Mouse (Mus musculus) gastrocnemius, postnatal 14 days (tissue): ENCODE data around the gene Tef. TPM values are rescaled to one million over a fixed set of nuclear protein-coding genes. Genes with fewer than 3 reads are reported as not detected.

Experiments
- DNase-seq: peaks from one replicate; pipeline ENCODE4 v3.0.0; 2021; ENCODE audit warnings: mixed read lengths
- intact Hi-C: fragments of 180-260 bp; cut with DNase I; formaldehyde crosslinking; loops from one replicate; pipeline ENCODE4 v1.15.1; 2025; ENCODE audit warnings: low total_unique reads
- total RNA-seq, 2 experiments: library from RNA; stranded (reverse); gene quantifications; 2 replicates each; pipeline ENCODE4 v1.2.3; 2021

The Tef gene
- total RNA-seq, 2 experiments from 2014 or later = 101 to 115 TPM

DNA sequence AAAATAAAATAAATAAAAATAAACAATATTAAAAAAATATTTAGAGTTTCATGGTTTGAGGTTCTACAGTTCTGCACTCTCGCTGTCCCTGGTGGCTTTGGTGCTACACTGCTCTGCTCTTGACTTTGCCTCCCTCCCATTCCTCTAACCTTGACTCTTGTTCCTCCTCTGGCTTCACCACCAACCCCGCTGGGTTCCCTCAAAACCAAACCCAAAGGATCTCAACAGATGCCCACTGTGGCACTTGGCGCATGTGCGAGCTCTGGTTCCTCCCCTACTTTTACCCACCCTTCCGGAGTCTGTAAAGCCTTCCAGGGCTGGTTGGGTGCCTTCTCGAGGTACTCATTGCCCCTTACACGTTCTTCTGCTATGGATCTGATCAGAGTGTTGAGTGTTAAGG, 40.1 kb downstream of the Tef start:
- intact Hi-C loops = no loop called here
- DNase-seq = no peak

DNA sequence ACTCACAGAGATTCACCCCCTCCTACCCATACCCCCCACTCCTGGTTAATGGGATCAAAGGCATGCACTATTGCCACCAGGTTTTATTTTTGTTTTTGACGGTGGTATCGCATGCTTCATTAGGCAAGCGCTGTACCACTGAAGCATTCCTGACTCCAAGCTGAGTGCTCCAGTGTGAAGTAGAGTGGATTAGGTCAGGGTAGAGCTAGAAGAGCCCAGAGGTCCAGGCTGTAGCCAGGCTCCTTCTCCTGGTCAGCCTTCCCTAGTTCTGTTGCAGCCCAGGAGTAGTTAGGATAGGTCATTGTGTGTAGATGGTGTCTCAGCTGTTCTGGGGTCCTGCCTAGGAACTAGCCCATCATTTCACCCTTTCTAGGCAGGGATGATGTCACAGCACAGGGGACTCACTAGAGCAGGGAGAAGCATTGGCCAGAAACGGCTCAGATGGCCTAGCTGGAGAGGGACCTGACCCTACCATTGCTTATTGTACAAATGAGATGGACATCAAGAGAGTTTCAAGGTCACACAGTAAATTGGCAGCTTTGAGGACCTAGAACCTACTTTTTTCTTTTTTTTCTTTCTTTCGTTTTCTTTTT, 42.9 kb downstream of the Tef start:
- intact Hi-C loops = no loop called here
- DNase-seq = no peak

DNA sequence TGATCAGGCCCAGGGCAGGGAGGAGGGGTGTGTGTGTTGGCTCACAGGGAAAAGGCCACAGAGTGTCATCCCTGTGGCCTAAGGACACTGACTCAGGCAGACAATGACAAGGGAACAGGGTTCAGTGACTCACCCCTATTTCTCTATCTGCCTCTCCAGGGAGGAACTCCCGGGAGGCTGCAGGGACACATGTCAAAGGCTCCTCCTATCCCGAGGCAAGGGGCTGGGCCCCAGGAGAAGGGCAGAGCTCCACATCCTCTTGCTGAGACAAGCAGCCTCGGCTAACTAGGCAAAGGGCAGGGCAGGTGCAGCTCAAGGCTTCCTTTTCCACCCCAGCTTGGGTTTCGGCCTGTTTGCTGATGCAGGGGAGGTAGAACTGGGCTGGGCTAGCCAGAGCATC, 43.5 kb downstream of the Tef start:
- DNase-seq = peak; percentile 77
- intact Hi-C loops = no loop called here

DNA sequence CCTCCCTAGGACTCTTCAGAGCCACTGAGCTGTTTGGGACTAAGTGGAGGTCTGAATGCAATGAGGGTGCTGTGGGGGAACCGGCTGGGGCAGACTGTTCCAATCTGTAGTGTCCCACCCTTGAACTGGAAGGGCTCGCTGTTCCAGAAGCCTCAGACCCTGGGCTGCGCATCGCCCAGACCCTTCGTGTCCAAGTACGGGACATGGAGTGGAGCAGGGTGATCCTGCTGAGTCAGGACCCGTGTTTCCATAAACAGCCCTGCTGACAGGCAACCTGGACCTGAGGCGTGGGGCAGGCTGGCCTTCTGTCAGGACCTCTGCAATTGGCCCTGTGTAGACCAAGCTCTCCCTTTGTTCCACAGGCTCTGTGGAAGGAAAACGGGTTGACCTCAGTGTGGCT, 44.5 kb downstream of the Tef start:
- DNase-seq = peak; percentile 47

DNA sequence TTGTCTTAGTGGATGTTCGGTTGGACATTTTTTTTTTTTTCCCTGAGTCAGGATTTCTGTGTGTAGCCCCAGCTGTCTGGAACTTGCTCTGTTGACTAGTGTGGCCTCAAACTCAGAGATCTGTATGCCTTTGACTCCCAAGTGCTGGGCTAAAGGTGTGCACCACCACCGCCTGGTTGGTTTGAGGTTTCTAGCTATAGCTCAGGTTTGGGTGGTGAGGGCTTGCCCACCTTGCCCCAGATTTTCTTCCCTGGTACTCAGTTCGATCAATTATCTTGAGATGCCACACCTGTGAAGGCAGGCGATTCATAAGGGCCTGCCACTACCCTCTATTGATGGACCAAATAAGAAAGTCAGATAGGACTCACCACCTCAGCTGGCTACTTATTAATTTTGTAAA, 44.9 kb downstream of the Tef start:
- intact Hi-C loops = no loop called here

More for the DNA sequence above, 44.5 kb downstream of the Tef start:
- intact Hi-C loops = no loop called here

DNA sequence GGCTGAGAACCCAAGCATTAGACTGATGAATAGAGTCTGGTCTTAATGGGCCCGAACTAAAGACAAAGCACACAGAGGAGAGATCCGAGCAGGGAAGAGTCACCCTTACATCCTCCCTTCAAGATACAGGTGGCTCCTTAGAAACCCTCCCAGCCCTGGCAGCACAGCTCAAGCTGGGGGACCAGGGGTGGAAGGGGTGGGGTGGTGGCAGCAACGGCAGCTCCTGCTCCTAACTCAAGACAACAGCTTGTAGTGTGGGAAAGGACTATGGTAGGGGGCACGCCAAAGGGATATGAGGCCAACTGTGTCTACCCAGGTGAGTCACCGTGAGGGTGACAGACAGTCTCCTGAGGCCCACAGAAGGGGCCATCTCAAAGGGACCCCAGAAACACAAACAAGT, 45.6 kb downstream of the Tef start:
- intact Hi-C loops = no loop called here
- no peak for DNase-seq

More for the DNA sequence above, 44.9 kb downstream of the Tef start:
- no peak for DNase-seq

DNA sequence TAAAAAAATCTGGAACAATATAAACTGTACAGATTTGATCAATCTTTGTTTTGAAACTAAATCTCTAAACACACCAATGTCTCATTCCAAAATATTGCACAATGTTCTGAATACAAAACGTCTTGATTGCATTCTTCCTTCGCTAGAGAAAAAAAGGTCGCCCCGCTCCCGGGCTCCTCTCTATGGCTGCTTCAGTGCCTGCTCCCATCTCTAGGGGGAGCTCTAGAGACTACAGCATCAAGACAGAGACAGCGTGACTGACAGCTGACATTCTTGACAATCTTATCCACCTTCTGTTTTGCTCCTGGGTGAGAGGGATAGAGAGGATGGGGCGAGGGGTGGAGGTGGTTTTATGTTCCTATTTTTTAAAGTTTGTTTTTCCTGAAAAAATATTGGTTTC, 46.1 kb downstream of the Tef start:
- DNase-seq = no peak

DNA sequence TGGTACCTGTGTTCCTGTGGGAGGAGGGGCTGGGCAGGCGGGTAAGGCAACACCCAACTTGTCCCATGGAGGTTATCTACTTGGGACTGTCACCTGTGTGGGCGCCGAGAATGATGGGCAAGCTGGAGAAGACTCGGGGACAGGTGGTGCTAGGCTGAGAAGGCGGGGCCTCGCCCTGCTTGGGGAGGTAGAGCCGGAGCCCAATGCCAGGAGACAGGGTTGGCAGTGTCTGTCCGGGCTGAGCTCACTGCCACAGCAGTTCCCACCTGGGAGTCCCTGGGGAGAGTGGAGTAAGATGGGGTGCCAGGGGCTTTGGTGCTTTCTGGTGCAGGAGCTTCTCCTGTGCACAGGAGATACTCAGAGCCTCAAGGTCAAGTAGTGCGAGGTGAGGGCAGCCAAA, 46.9 kb downstream of the Tef start:
- intact Hi-C loops = no loop called here
- no peak for DNase-seq

More for the DNA sequence above, 46.1 kb downstream of the Tef start:
- intact Hi-C loops = no loop called here

DNA sequence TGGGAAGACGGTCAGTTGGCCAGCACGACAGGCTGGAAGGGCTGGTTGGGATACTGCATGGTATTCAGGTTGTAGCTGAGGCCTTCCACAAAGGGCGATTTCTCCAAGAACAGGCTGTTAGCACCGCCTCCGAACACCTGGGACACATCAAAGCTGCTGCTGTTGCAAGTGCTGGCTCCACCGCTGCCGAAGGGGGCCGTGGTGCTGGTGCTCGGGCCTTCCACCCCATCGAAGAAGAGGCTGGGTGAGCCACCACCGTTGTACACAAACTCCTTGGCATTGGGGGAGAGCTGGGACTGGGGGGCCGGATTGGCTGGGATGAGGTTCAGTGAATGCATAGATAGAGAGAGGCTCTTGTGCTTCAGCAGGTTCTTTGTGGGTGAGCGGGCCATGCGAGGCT, 48.5 kb downstream of the Tef start:
- intact Hi-C loops = no loop called here
- no peak for DNase-seq

DNA sequence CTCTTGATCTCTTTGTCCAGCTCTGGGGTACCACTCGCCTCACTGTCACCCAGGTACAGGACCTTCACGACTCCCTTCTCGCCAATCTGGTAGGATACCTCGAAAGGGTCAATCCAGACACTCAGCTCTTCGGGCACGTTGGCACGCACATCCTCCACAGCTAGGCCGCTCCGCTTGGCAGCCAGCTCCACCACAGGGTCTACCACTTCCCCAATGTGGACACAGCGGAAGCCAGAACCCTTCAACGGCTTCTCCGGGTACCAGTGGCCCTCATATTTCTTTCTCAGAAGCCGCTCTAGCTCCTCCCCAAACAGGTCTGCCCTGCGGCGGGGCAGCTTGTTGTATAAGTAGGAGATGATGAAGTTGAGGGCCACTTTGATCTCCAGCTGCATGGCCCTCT, 49.2 kb downstream of the Tef start:
- DNase-seq = no peak
- intact Hi-C loops = no loop called here

DNA sequence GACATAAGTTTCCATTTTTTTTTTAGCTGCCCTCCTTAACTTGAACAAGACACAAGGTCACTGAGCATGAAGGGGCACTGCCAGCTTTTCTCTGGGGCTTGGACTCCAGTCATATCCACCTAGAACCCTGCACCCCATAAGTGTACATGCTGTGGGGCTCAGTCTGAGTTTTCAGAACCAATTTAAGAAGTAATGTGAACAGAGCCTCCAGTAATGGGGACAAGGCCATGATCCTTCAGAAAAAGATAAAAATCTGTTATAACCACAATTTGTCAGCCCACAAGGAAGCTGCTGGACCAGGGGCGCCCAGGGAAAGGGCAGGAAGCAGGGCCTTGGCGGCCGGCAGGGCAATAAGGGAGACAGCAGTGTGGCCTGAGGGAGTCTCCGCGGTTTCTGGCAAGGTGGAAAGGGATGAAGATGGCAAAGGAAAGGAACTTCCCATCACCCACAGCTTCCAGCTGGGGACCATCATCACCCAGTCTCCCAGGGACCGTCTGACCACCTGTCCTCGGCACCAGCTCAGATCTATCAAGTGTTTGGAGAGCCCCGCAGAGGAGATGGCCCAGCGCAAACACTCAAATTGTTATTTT, 50.3 kb downstream of the Tef start:
- intact Hi-C loops = no loop called here
- no peak for DNase-seq

DNA sequence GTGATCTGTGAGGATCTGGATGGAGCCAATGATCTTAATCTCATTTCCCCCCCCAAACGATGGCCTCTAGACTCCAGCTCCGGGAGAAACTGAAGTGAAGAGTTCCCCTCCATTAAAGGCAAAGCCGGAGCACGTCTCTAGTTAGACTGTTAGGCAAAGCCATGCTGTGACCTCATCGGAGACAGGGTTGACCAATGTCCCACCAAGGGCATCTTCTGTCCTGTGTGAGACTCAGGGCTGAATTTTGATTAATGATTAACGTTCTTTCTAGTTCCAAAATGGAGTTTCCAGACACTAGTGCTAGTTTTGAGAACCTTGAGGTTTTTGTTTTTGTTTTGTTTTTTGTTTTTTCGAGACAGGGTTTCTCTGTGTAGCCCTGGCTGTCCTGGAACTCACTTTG, 50.9 kb downstream of the Tef start:
- intact Hi-C loops = no loop called here
- no peak for DNase-seq

DNA sequence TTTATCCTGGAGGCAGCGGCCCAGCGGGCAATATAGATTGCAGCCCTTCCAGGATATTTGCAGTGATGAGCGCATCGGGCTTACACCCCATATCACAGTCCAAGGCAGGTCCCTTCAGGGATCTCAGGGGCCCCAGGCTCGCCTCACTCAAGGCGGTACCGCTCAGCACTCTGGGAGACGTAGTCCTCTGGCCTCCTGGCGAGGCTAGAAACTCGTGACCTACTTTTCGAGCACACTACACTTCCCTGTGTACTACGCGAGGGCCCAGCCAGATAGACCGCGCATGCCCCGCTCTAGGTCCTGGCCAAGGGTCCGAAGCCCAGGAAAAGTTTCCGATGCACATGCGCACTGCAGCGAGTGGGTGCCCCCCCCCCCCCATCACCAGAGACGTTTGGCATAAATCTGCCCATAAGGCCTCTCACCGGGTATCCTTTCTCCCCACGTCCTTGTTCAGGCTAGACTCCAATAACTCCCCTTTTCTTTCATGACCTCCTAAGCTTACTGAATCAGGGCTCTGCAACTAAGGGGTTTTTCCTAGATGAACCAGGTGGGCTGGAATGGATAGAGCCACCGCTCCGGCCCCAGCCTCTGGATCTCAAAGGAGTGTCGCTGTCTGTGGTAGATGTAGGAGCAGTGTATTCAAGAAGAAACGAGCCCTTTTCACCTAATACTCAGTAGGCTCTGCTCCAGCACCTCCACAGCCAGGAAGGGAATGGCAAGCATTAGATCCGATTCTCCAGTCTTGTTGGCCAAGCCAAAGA, 54.0 kb downstream of the Tef start:
- intact Hi-C loops = no loop called here
- peak; percentile 90 for DNase-seq

DNA sequence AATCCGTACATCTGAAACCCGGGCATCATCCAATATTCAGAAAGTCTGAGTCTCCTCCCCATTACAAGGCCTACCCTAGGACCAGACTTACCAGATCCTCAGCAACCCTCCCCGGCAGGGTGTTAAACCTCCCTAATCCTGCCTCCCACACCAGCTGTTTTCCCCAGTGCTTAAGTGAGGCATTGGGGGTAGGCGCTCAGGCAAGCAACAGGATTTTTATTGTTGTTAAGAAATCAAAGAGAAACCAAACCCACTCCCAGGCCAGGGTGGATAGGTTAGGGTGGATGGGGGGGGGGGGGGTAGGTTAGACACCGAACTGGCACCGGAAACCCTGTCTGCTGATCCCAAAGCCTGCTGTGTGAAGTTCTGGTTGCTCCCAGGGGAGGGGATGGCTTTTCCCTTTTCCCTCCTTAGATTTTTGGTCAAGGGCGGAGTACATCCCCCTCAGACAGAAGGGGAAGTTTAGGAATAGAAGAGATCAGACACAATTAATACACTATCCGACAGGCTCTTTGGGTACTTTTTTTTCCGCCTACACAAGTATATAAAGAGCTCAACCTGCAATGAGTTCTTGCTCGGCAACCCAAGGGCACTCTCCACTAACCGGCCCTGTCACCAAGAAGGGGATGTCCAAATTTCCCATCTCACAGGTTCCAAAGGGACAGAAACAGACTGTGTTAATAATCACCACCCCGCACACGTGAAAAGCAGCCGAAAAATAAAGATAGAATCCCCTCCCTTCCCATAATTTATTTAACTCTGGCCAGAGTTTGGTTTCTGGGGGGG, 54.9 kb downstream of the Tef start:
- intact Hi-C loops = no loop called here
- no peak for DNase-seq

DNA sequence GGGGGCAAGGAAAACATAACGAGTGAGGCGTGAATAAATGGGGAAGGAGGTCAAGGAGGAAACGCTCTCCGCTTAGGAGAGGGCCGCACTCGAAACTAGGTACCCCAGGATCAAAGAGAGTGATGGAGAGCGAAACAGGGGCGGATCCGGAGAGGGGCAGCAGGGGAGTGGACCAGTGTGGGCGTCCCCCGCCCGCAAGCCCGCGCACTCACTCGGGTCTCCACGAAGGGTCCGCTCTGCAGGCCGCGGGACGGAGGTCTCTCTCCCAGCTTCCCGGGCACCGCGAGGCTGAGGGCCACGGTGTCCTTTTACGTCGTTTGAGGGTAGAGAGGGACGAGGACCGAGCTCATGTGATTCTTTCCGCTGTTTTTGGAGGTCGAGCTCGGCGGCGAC, 55.5 kb downstream of the Tef start:
- intact Hi-C loops = no loop called here
- no peak for DNase-seq

DNA sequence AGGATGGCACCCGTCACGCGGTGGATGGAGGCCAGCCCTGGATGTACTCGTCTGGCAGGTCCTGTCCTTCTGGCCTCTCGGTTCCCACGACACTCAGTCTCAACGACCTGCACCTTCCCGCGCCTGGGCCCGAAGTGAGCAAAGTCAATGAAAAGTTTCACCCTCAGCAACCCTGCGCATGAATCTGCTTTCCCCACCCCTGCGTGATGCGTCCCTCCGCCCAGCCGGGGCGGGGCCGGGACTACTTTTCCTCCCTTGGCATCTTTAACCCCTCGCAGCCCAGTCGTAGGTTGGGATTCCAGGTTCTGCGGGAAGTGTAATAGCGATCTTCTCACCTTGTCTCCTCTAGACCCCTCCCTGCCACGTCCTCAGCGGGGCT, 55.9 kb downstream of the Tef start:
- intact Hi-C loops = no loop called here
- peak; percentile 91 for DNase-seq

DNA sequence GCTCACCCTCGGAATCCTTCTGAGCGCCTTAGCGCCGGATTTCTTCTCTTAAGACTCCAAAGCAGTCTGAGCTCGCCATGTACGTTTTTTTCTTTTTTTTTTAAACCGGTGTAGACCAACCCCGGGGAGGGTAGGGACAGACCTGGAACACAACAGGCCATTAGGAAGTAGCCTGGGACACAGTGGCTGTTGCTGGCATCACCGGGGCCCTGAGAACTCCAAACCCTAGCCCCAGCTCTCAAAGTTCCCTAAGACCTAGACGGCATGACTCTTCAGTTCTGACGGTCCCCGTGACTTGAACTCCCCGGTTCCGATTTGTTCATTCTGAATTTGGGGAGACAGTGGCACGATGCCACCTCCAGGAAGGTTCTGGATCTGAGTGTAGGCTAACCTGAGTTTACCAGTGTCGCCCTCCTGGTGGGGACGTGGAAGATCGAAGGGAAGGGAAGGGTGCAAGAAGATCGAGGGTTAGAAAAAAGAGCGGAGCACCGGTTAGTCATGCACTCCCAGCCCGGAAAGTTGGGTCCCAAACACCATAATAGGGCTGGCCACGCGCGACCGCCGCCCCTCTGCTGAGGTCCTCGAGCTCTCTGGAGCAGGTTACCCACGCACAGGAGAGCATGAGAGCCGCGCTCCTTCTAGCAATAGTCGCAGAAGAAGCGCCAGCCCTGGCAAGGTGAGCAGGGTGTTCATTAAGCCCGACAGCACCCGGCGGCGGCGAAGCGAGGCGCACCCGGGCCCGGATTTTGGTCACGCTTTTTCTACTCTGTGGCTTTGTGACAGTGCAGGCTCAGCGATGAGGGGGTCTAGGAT, 56.5 kb downstream of the Tef start, which contains the start of gene Tob2:
Tob2 (minus strand) TSS at position 280 of the 813 bp plus-strand sequence.
- DNase-seq = peak; percentile 73
- intact Hi-C loops = no loop called here

DNA sequence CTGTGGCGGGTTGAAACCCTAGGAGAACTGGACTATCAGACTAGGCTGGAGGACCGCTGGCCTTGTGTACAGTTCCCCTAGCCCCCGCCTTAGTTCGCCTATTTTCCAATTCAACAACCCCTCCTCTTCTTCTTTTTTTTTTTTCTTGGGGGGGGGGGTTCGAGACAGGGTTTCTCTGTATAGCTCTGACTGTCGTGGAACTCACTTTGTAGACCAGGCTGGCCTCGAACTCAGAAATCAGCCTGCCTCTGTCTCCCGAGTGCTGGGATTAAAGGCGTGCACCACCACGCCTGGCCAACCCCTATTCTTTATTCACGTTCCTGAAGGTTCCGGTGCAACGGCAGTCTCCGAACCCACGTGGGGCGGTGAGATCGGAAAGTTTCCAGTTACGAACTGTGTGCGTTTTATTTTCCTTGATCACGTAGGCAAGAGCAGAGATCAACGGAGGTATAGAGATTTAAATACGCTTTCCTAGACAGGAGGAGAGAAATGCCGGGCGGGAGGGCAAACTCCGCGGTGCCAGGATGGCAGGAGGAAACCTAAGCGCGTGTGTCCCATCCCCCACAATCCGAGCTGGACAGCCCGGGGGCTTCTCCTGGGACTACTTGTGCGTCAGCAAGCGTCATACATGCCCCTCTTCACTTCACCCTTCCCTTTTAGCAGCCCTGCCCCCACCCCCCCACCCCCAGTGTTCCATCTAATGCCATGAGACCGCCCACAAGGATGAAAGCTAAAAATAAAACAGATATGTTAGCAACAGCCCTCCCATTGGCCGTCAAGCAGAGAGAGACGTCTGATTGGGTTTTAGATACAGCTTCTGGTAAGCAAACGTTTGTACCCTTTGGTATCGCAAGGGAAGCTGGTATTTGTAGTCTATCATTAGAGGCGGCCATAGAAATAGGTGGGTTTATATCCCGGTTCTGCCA, 57.4 kb downstream of the Tef start:
- DNase-seq = peak; percentile 70
- intact Hi-C loops = no loop called here
